Mouse (Mus musculus): ENCODE measurements at regions not wholly inside any gene's neighbourhood (a gene's known extent, or its start where the extent isn't known, plus 50 kb on each side); places are given as distances from the start of the nearest gene placed in this dataset.

GRCm38 (mm10) chr3:118418981-118419380, 142.9 kb upstream of the Dpyd start:
- no peak for DNase-seq (ENCODE audit: low read depth in 1 of 2, low spot score in 2 of 2)
- H3K36me3 ChIP-seq (ENCODE audit: control insufficient read depth, insufficient read depth, low read length), result no peaks in the 10 kb centered on the region
- no peak overlapping the region for H3K27ac ChIP-seq (ENCODE audit: insufficient read depth, low read length)
- H3K4me3 ChIP-seq (ENCODE audit: extremely low read depth, insufficient read depth, insufficient read length), result no peak overlapping the region
- TF ChIP-seq POLR2A (IDR thresholded peaks at IDR 0.05; ENCODE audit: low read depth, low read length) (no peak), CTCF (IDR thresholded peaks at IDR 0.05; ENCODE audit: extremely low read depth, insufficient read depth, insufficient read length, insufficient replicate concordance) (no peak)
- no peaks in the 10 kb centered on the region for H3K4me1 ChIP-seq (ENCODE audit: control insufficient read depth, insufficient read depth, insufficient read length)
- WGBS, result 49% methylated on average over 3 of the region's 3 CpGs
- no peaks in the 10 kb centered on the region for H3K27me3 ChIP-seq (ENCODE audit: control insufficient read depth, insufficient read depth, low read length)

GRCm38 (mm10) chr3:118421701-118422100, 140.2 kb upstream of the Dpyd start:
- H3K36me3 ChIP-seq (ENCODE audit: control insufficient read depth, insufficient read depth, low read length), result no peaks in the 10 kb centered on the region
- H3K27me3 ChIP-seq (ENCODE audit: control insufficient read depth, insufficient read depth, low read length), result no peaks in the 10 kb centered on the region
- no peak overlapping the region for H3K27ac ChIP-seq (ENCODE audit: insufficient read depth, low read length)
- DNase-seq (ENCODE audit: low read depth in 1 of 2, low spot score in 2 of 2), result no peak
- H3K4me3 ChIP-seq (ENCODE audit: extremely low read depth, insufficient read depth, insufficient read length), result no peak overlapping the region
- 44% methylated on average over 3 of the region's 3 CpGs for WGBS
- no peak for TF ChIP-seq POLR2A (IDR thresholded peaks at IDR 0.05; ENCODE audit: low read depth, low read length)
- no peak for TF ChIP-seq CTCF (IDR thresholded peaks at IDR 0.05; ENCODE audit: extremely low read depth, insufficient read depth, insufficient read length, insufficient replicate concordance)
- no peaks in the 10 kb centered on the region for H3K4me1 ChIP-seq (ENCODE audit: control insufficient read depth, insufficient read depth, insufficient read length)

GRCm38 (mm10) chr3:118425748-118426147, 136.2 kb upstream of the Dpyd start:
- no peak for TF ChIP-seq CTCF (IDR thresholded peaks at IDR 0.05; ENCODE audit: extremely low read depth, insufficient read depth, insufficient read length, insufficient replicate concordance)
- no peak overlapping the region for H3K27ac ChIP-seq (ENCODE audit: insufficient read depth, low read length)
- DNase-seq (ENCODE audit: low read depth in 1 of 2, low spot score in 2 of 2), result no peak
- no peak overlapping the region for H3K4me3 ChIP-seq (ENCODE audit: extremely low read depth, insufficient read depth, insufficient read length)
- H3K27me3 ChIP-seq (ENCODE audit: control insufficient read depth, insufficient read depth, low read length), result no peaks in the 10 kb centered on the region
- WGBS, result 10% methylated on average over 19 of the region's 19 CpGs
- H3K4me1 ChIP-seq (ENCODE audit: control insufficient read depth, insufficient read depth, insufficient read length), result no peaks in the 10 kb centered on the region
- H3K36me3 ChIP-seq (ENCODE audit: control insufficient read depth, insufficient read depth, low read length), result no peaks in the 10 kb centered on the region

- H3K27ac ChIP-seq (ENCODE audit: insufficient read depth, low read length), result no peak overlapping the region
- H3K27me3 ChIP-seq (ENCODE audit: control insufficient read depth, insufficient read depth, low read length), result no peaks in the 10 kb centered on the region
- 2% methylated on average over 5 of the region's 5 CpGs for WGBS
- DNase-seq (ENCODE audit: low read depth in 1 of 2, low spot score in 2 of 2), result no peak
- H3K4me3 ChIP-seq (ENCODE audit: extremely low read depth, insufficient read depth, insufficient read length), result no peak overlapping the region
- TF ChIP-seq CTCF (IDR thresholded peaks at IDR 0.05; ENCODE audit: extremely low read depth, insufficient read depth, insufficient read length, insufficient replicate concordance) (no peak), POLR2A (IDR thresholded peaks at IDR 0.05; ENCODE audit: low read depth, low read length) (no peak)
- no peaks in the 10 kb centered on the region for H3K4me1 ChIP-seq (ENCODE audit: control insufficient read depth, insufficient read depth, insufficient read length)
- H3K36me3 ChIP-seq (ENCODE audit: control insufficient read depth, insufficient read depth, low read length), result no peaks in the 10 kb centered on the region
Measured at GRCm38 (mm10) chr3:118428523-118428922, 133.4 kb upstream of the Dpyd start.

- 16% methylated on average over 29 of the region's 29 CpGs for WGBS
- Histone ChIP-seq H3K4me3 (ENCODE audit: extremely low read depth, insufficient read depth, insufficient read length) (no peak overlapping the region), H3K27me3 (ENCODE audit: control insufficient read depth, insufficient read depth, low read length) (no peaks in the 10 kb centered on the region; the same call in 1 of the 2 replicates), H3K4me1 (ENCODE audit: control insufficient read depth, insufficient read depth, insufficient read length) (no peaks in the 10 kb centered on the region), H3K36me3 (ENCODE audit: control insufficient read depth, insufficient read depth, low read length) (no peaks in the 10 kb centered on the region), H3K27ac (ENCODE audit: insufficient read depth, low read length) (no peak overlapping the region)
- no peak for TF ChIP-seq CTCF (IDR thresholded peaks at IDR 0.05; ENCODE audit: extremely low read depth, insufficient read depth, insufficient read length, insufficient replicate concordance)
- no peak for TF ChIP-seq POLR2A (IDR thresholded peaks at IDR 0.05; ENCODE audit: low read depth, low read length)
- DNase-seq (ENCODE audit: low read depth in 1 of 2, low spot score in 2 of 2), result no peak
Measured at GRCm38 (mm10) chr3:118429825-118430630, 131.9 kb upstream of the Dpyd start.

- no peak for DNase-seq (ENCODE audit: low read depth in 1 of 2, low spot score in 2 of 2)
- Histone ChIP-seq H3K4me1 (ENCODE audit: control insufficient read depth, insufficient read depth, insufficient read length) (no peaks in the 10 kb centered on the region), H3K4me3 (ENCODE audit: extremely low read depth, insufficient read depth, insufficient read length) (no peak overlapping the region), H3K27ac (ENCODE audit: insufficient read depth, low read length) (no peak overlapping the region), H3K27me3 (ENCODE audit: control insufficient read depth, insufficient read depth, low read length) (no peaks in the 10 kb centered on the region; the same call in 1 of the 2 replicates), H3K36me3 (ENCODE audit: control insufficient read depth, insufficient read depth, low read length) (no peaks in the 10 kb centered on the region)
- no peak for TF ChIP-seq CTCF (IDR thresholded peaks at IDR 0.05; ENCODE audit: extremely low read depth, insufficient read depth, insufficient read length, insufficient replicate concordance)
- no peak for TF ChIP-seq POLR2A (IDR thresholded peaks at IDR 0.05; ENCODE audit: low read depth, low read length)
- 4% methylated on average over 7 of the region's 7 CpGs for WGBS
Measured at GRCm38 (mm10) chr3:118430631-118430906, 131.4 kb upstream of the Dpyd start.

GRCm38 (mm10) chr3:118431031-118431723, 130.8 kb upstream of the Dpyd start:
- no peaks in the 10 kb centered on the region for H3K4me1 ChIP-seq (ENCODE audit: control insufficient read depth, insufficient read depth, insufficient read length)
- H3K4me3 ChIP-seq (ENCODE audit: extremely low read depth, insufficient read depth, insufficient read length), result no peak overlapping the region
- 6% methylated on average over 22 of the region's 22 CpGs for WGBS
- H3K27me3 ChIP-seq (ENCODE audit: control insufficient read depth, insufficient read depth, low read length), result no peaks in the 10 kb centered on the region; the same call in 1 of the 2 replicates
- H3K36me3 ChIP-seq (ENCODE audit: control insufficient read depth, insufficient read depth, low read length), result no peaks in the 10 kb centered on the region
- no peak overlapping the region for H3K27ac ChIP-seq (ENCODE audit: insufficient read depth, low read length)
- DNase-seq (ENCODE audit: low read depth in 1 of 2, low spot score in 2 of 2), result no peak
- TF ChIP-seq CTCF (IDR thresholded peaks at IDR 0.05; ENCODE audit: extremely low read depth, insufficient read depth, insufficient read length, insufficient replicate concordance), result no peak
- no peak for TF ChIP-seq POLR2A (IDR thresholded peaks at IDR 0.05; ENCODE audit: low read depth, low read length)
